Mouse (Mus musculus) adrenal gland, postnatal 10 days (tissue): ENCODE measurements around the gene Gh. TPM values are rescaled to one million over a fixed set of nuclear protein-coding genes. Genes with fewer than 3 reads are reported as not detected.
A peak's percentile ranks its signal among the peaks of the same experiment; 100 is the strongest.

Source experiments
- DNase-seq: peaks from one replicate; pipeline ENCODE4 v3.0.0; 2021; ENCODE audit warnings: mixed read lengths
- total RNA-seq, 2 experiments: library from RNA; stranded (reverse); gene quantifications; 2 replicates each; pipeline ENCODE4 v1.2.3; 2021

The Gh gene
- total RNA-seq, 2 experiments from 2014 or later, result not detected

DNA sequence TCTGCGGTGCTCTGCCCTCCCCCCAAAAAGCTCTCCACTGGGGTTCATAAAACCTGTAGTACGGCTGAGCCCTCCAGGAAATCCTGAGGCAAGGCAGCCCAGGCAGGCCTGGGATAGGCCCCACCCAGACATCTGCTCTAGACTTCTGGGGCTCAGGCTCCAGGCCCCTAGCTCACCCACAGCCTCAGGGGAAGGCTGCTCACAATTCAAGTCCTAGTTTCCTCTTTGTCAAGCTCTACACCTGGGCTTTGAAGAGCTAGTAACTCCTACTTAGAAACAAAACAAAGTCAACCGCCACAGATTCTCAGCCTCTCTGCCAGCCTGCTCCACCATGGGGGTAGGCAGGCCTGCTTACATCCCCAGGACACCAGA, 32.6 kb downstream of the Gh start:
- peak; percentile 53 for DNase-seq

DNA sequence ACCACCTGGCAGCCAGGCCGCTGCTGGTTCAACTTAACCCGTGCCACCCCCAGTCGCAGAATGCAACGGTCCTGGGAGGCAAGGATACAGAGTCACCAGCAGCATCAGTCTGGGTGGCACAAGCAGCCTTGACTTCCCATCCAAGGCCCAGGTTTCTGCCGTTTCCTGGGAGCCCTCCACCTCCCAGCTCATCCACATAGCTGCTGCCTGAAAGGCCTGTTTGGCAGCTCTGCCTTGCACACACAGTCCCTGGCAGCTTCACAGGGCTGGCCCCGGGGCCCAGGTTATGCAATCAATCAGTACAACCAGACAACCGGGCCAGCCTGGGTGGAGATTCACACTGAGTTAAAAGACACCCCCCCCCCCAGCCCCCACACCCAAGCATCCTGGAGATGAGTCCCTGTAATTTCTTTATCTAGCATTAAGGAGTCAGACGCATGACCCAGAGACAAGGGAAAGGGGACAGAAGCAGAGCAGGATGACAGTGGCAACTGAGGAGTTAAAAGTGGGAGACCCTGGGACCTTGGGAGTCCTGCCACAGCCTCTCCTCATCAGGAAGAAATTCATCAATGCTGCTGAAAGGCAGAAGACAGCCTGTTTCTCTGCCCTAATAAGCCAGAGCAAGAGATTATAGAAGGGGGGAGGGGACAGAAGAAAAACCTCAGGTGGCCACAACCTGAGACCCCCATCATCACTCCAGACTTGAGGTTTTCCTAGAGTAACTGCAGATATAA, 33.2 kb downstream of the Gh start:
- DNase-seq, result peak; percentile 92

DNA sequence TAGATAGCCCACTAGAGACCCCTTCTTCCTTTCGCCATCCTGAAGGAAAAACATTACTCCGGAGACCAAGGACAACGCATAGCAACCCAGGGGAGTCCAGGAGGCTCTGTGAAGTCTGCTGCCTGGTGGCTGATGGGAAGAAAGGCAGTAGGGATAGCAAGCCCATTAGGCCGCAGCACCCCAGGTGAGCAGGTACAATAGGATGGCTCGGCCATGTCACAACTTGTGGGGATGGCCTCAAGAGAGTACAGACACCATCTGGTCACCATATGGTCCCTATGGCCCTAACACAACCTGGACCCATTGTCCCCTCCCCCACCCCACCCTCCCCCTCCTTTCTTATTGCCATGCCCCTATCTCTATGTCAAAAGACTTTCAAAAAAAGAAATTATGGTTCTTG, 33.8 kb downstream of the Gh start:
- no peak for DNase-seq

GRCm38 (mm10) chr11:106267311-106267852, 34.3 kb downstream of the Gh start:
- peak; percentile 82 for DNase-seq

DNA sequence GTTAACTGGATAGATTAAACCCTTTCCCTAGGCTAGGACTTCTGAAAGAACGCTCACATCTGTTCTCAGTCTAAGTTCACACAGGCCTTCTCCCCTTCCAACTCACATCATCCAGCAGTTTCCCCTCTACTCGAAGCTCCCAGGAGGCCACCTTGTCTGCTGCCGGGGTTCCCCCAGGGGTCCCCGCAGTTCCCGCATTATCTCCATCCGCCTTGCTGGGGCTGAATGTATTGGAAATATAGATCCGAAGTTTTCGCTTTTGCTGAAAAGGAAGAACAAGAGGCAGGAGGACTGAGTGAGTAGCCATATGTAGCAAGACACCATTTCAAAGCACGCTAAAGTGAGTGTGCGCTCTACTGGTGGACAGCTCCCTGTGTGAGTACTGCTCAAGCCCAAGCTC, 35.2 kb downstream of the Gh start:
- DNase-seq, result no peak

- DNase-seq, result no peak
Observed at GRCm38 (mm10) chr11:106265570-106265969, 36.1 kb downstream of the Gh start.

GRCm38 (mm10) chr11:106264988-106265387, 36.7 kb downstream of the Gh start:
- DNase-seq, result no peak

- DNase-seq, result no peak
Observed at GRCm38 (mm10) chr11:106263963-106264362, 37.7 kb downstream of the Gh start.

DNA sequence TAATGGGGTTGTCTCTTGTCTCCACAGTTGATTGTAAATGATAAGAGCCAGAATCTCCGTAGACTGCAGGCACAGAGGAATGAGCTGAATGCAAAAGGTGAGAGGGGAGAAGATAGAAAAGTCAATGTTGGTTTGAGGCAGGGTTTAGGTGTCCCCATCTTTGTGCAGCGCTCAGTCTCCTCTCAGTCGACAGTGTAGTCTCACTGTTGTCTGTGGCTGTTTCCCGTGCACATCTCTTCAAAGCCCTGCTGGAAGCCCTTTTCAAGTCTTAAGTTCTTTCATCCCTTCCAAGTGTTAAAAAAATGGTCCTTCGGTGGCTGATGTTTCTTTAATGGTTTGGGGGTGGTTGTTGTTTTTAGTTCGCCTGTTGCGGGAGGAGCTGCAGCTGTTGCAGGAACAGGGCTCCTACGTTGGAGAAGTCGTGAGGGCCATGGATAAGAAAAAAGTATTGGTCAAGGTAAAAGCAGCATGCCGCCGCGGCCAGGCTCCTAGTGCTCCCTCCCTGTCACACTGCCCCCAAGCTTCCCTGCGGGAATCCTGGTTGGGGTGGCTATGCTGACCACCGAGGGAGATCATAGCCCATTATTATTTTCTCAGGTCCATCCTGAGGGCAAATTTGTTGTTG, 40.7 kb downstream of the Gh start:
- DNase-seq, result no peak

- DNase-seq, result no peak
Observed at GRCm38 (mm10) chr11:106256775-106257174, 44.9 kb downstream of the Gh start.

- DNase-seq, result peak; percentile 99
Observed at GRCm38 (mm10) chr11:106255685-106256451, 45.8 kb downstream of the Gh start, which contains the start of the genes Ftsj3 and Psmc5. Gene Ftsj3 (minus strand): TSS chr11:106256079. Gene Psmc5 (plus strand): TSS chr11:106256154.

DNA sequence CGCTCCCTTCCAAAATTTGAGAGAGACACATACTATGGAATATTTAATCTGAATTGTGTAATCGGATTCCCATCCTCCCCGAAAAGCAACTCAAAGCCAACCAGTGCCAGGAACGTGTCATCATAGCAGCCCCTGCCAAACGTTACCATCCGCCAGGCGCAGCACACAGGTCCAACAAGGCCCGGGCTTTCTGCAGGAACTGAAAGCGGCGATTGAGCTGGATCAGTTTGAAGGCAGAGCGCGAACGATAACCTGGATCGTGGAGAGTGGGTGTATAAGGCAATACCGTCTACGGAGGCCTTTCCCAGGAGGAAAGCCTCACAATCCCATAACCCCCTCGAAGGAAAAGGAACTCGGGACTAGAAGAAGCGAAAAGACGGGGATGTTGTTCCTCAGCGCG, 46.5 kb downstream of the Gh start:
- DNase-seq, result peak; percentile 52

- peak; percentile 15 for DNase-seq
Observed at GRCm38 (mm10) chr11:106254767-106255166, 46.9 kb downstream of the Gh start.

Other genes starting within 250 kb of the Gh start
- 10 to 100 TPM; 40.8 to 52.4 TPM for gene Taco1, start 235.8 kb downstream of the Gh start, total RNA-seq
- 10 to 100 TPM; 44.3 to 48.8 TPM for gene Map3k3, start 217.3 kb downstream of the Gh start, total RNA-seq
- gene Gm10840, start 141.0 kb downstream of the Gh start, total RNA-seq, result not detected
- gene Limd2, start 141.0 kb downstream of the Gh start, total RNA-seq, result 10 to 100 TPM; 40.4 to 43.1 TPM
- gene Strada, start 99.7 kb downstream of the Gh start, total RNA-seq, result 10 to 100 TPM; 12.1 to 16.1 TPM
- gene Ccdc47, start 85.5 kb downstream of the Gh start, total RNA-seq, result 10 to 100 TPM; 75.9 to 86.3 TPM
- 10 to 100 TPM; 49.0 to 54.0 TPM for gene Ddx42, start 84.9 kb downstream of the Gh start, total RNA-seq
- 10 to 100 TPM; 55.4 to 57.0 TPM for gene Ftsj3, start 45.8 kb downstream of the Gh start, total RNA-seq
- gene Psmc5, start 45.7 kb downstream of the Gh start, total RNA-seq, result 100 to 1,000 TPM; 121 to 129 TPM
- gene Smarcd2, start 28.9 kb downstream of the Gh start, total RNA-seq, result 10 to 100 TPM; 77.9 to 83.2 TPM
- under 1 TPM; 0.15 to 0.33 TPM for gene Tcam1, start 25.2 kb downstream of the Gh start, total RNA-seq
- 10 to 100 TPM; 10.9 to 11.6 TPM for gene Cd79b, start 12.9 kb upstream of the Gh start, total RNA-seq
- gene Scn4a, start 51.4 kb upstream of the Gh start, total RNA-seq, result 10 to 100 TPM in 1 of 2 experiments, 1 to 10 TPM in 1; 2.0 to 13.3 TPM
- gene Prr29, start 63.6 kb upstream of the Gh start, total RNA-seq, result 1 to 10 TPM in 1 of 2 experiments, not detected in 1; 1.2 TPM
- gene Icam2, start 86.2 kb upstream of the Gh start, total RNA-seq, result 10 to 100 TPM; 28.0 to 31.9 TPM
- 10 to 100 TPM; 54.8 to 63.0 TPM for gene Ern1, start 186.0 kb upstream of the Gh start, total RNA-seq